Mouse (Mus musculus): ENCODE data around the gene Olfr1354.
"Not testable (repeated sequence)": the region's sequence is repeated elsewhere in the genome, so short reads cannot be mapped to it uniquely, and the experiment has no call there.

Olfr1354 gene

GRCm38 (mm10) chr10:78912871-78913270, at the start of gene Olfr1354:
Olfr1354 (plus strand) TSS chr10:78913171.
- DNase-seq (ENCODE audit: low spot score), result not testable (repeated sequence)

- DNase-seq (ENCODE audit: low spot score), result no peak
Measured at GRCm38 (mm10) chr10:78875240-78875639, 37.7 kb upstream of the Olfr1354 start, which contains the start of gene Olfr1355. Olfr1355 (plus strand) TSS chr10:78875540.

- not testable (repeated sequence) for DNase-seq (ENCODE audit: low spot score)
Measured at GRCm38 (mm10) chr10:78950336-78950735, 37.4 kb downstream of the Olfr1354 start, which contains the start of gene Olfr8. Olfr8 (plus strand) TSS chr10:78950636.

- not testable (repeated sequence) for DNase-seq (ENCODE audit: low spot score)
Measured at GRCm38 (mm10) chr10:78963009-78963408, 50.0 kb downstream of the Olfr1354 start, which contains the start of gene Olfr1353. Olfr1353 (plus strand) TSS chr10:78963309.
